Mouse (Mus musculus) heart, embryonic 11.5 days (tissue): ENCODE measurements at regions not wholly inside any gene's neighbourhood (a gene's known extent, or its start where the extent isn't known, plus 50 kb on each side); places are given as distances from the start of the nearest gene placed in this dataset.

ENCODE experiments used
- ATAC-seq: fragments of 200-750 bp; cut with Nextera tagmentation; replicated peaks from 2 replicates; pipeline ENCODE4 v1.8.0; 2017; ENCODE audit warnings: moderate library complexity; ENCODE audit not compliant: insufficient number of reproducible peaks, low FRiP score, low TSS enrichment
- H3K27ac ChIP-seq: fragments of 300-500 bp; sonication (generic); 2 replicates; pipeline ENCODE4 v1.5.1; 2014; ENCODE audit warnings: mild to moderate bottlenecking, low read depth, low read length
- H3K27me3 ChIP-seq: fragments of 300-500 bp; sonication (generic); 2 replicates; pipeline ENCODE4 v1.6.1; 2014; ENCODE audit warnings: mild to moderate bottlenecking, low read length, mixed read lengths; ENCODE audit not compliant: control insufficient read depth, insufficient read depth
- H3K36me3 ChIP-seq: fragments of 300-500 bp; sonication (generic); 2 replicates; pipeline ENCODE4 v1.6.1; 2014; ENCODE audit warnings: mild to moderate bottlenecking, low read length, moderate library complexity, mixed read lengths; ENCODE audit not compliant: control insufficient read depth, insufficient read depth
- H3K4me1 ChIP-seq: fragments of 300-500 bp; sonication (generic); 2 replicates; pipeline ENCODE4 v1.6.1; 2014; ENCODE audit warnings: low read length; ENCODE audit not compliant: control insufficient read depth, insufficient read depth
- H3K4me2 ChIP-seq: fragments of 300-500 bp; sonication (generic); 2 replicates; pipeline ENCODE4 v1.6.1; 2014; ENCODE audit warnings: mild to moderate bottlenecking, moderate library complexity
- H3K4me3 ChIP-seq: fragments of 300-500 bp; sonication (generic); 2 replicates; pipeline ENCODE4 v1.5.1; 2014; ENCODE audit warnings: low read depth, low read length
- H3K9ac ChIP-seq: fragments of 300-500 bp; sonication (generic); 2 replicates; pipeline ENCODE4 v1.6.1; 2014; ENCODE audit warnings: mild to moderate bottlenecking, low read depth, low read length, moderate library complexity
- H3K9me3 ChIP-seq: fragments of 300-500 bp; sonication (generic); replicated peaks from 2 replicates; pipeline ENCODE4 v1.6.1; 2016; ENCODE audit warnings: low read length; ENCODE audit not compliant: control insufficient read depth
- WGBS: fragments of 180-500 bp; shearing (Covaris S2); extraction: QIAGEN DNeasy Blood & Tissue Kit; methylation state at CpG from one replicate; pipeline ENCODE4 v1.1.7; 2014; ENCODE audit not compliant: insufficient replicate concordance; 5-methylcytosine and 5-hydroxymethylcytosine counted together

- H3K27ac ChIP-seq: no peak overlapping the region
- no peaks in the 10 kb centered on the region for H3K36me3 ChIP-seq
- H3K9ac ChIP-seq: no peak overlapping the region
- no peak overlapping the region for H3K4me3 ChIP-seq
- H3K9me3 ChIP-seq: no peaks in the 10 kb centered on the region
- H3K4me2 ChIP-seq: no peak overlapping the region
- H3K4me1 ChIP-seq: no peaks in the 10 kb centered on the region
- WGBS: 77% methylated on average over 4 of the region's 4 CpGs
- no peaks in the 10 kb centered on the region for H3K27me3 ChIP-seq
- no peak for ATAC-seq
Observed at GRCm38 (mm10) chr10:92538433-92538832, 183.8 kb downstream of the Nedd1 start.

- Histone ChIP-seq H3K36me3 (no peaks in the 10 kb centered on the region), H3K27ac (no peak overlapping the region), H3K9me3 (no peaks in the 10 kb centered on the region), H3K4me3 (no peak overlapping the region), H3K4me1 (no peaks in the 10 kb centered on the region), H3K9ac (no peak overlapping the region), H3K27me3 (no peaks in the 10 kb centered on the region), H3K4me2 (no peak overlapping the region)
- no peak for ATAC-seq
- 78% methylated on average over 5 of the region's 5 CpGs for WGBS
Observed at GRCm38 (mm10) chr10:92516886-92517285, 205.3 kb downstream of the Nedd1 start.

GRCm38 (mm10) chr10:92511769-92512168, 210.5 kb downstream of the Nedd1 start:
- no peaks in the 10 kb centered on the region for H3K27me3 ChIP-seq
- H3K9me3 ChIP-seq: no peaks in the 10 kb centered on the region
- no peak overlapping the region for H3K9ac ChIP-seq
- ATAC-seq: no peak
- H3K4me1 ChIP-seq: no peaks in the 10 kb centered on the region
- H3K4me3 ChIP-seq: no peak overlapping the region
- H3K27ac ChIP-seq: no peak overlapping the region
- 65% methylated on average over 7 of the region's 7 CpGs for WGBS
- no peaks in the 10 kb centered on the region for H3K36me3 ChIP-seq
- H3K4me2 ChIP-seq: no peak overlapping the region

- H3K27ac ChIP-seq: no peak overlapping the region
- no peak overlapping the region for H3K4me3 ChIP-seq
- no peaks in the 10 kb centered on the region for H3K4me1 ChIP-seq
- ATAC-seq: no peak
- no peak overlapping the region for H3K9ac ChIP-seq
- no peak overlapping the region for H3K4me2 ChIP-seq
- no peaks in the 10 kb centered on the region for H3K36me3 ChIP-seq
- 72% methylated on average over 2 of the region's 2 CpGs for WGBS
- H3K27me3 ChIP-seq: no peaks in the 10 kb centered on the region
- no peaks in the 10 kb centered on the region for H3K9me3 ChIP-seq
Observed at GRCm38 (mm10) chr10:92510677-92511076, 211.5 kb downstream of the Nedd1 start.

GRCm38 (mm10) chr10:92504271-92504670, 217.9 kb downstream of the Nedd1 start:
- Histone ChIP-seq H3K4me1 (no peaks in the 10 kb centered on the region), H3K27me3 (no peaks in the 10 kb centered on the region), H3K4me2 (no peak overlapping the region), H3K4me3 (no peak overlapping the region), H3K9me3 (no peaks in the 10 kb centered on the region), H3K27ac (no peak overlapping the region), H3K9ac (no peak overlapping the region), H3K36me3 (no peaks in the 10 kb centered on the region)
- 75% methylated on average over 1 of the region's 1 CpGs for WGBS
- no peak for ATAC-seq

- Histone ChIP-seq H3K4me1 (no peaks in the 10 kb centered on the region), H3K27ac (no peak overlapping the region), H3K9ac (no peak overlapping the region), H3K27me3 (no peaks in the 10 kb centered on the region), H3K4me2 (no peak overlapping the region), H3K9me3 (no peaks in the 10 kb centered on the region; the same call in 1 of the 2 replicates), H3K36me3 (no peaks in the 10 kb centered on the region), H3K4me3 (no peak overlapping the region)
- 65% methylated on average over 1 of the region's 1 CpGs for WGBS
- no peak for ATAC-seq
Observed at GRCm38 (mm10) chr10:92483592-92483991, 238.6 kb downstream of the Nedd1 start.

- 77% methylated on average over 3 of the region's 3 CpGs for WGBS
Observed at GRCm38 (mm10) chr10:92473282-92473681, 248.9 kb downstream of the Nedd1 start.

GRCm38 (mm10) chr10:92471111-92471510, 251.1 kb downstream of the Nedd1 start:
- Histone ChIP-seq H3K4me3 (no peak overlapping the region), H3K9ac (no peak overlapping the region), H3K27me3 (no peaks in the 10 kb centered on the region), H3K4me2 (no peak overlapping the region), H3K36me3 (no peaks in the 10 kb centered on the region), H3K9me3 (no peaks in the 10 kb centered on the region), H3K4me1 (no peaks in the 10 kb centered on the region), H3K27ac (no peak overlapping the region)
- WGBS: 90% methylated on average over 1 of the region's 1 CpGs
- ATAC-seq: no peak

More at GRCm38 (mm10) chr10:92473282-92473681, 248.9 kb downstream of the Nedd1 start:
- H3K4me2 ChIP-seq: no peak overlapping the region
- H3K4me3 ChIP-seq: no peak overlapping the region
- ATAC-seq: no peak
- no peaks in the 10 kb centered on the region for H3K27me3 ChIP-seq
- H3K9me3 ChIP-seq: no peaks in the 10 kb centered on the region
- H3K4me1 ChIP-seq: no peaks in the 10 kb centered on the region
- no peaks in the 10 kb centered on the region for H3K36me3 ChIP-seq
- H3K9ac ChIP-seq: no peak overlapping the region
- H3K27ac ChIP-seq: no peak overlapping the region

- Histone ChIP-seq H3K9me3 (no peaks in the 10 kb centered on the region), H3K27me3 (no peaks in the 10 kb centered on the region), H3K9ac (no peak overlapping the region), H3K4me2 (no peak overlapping the region), H3K36me3 (no peaks in the 10 kb centered on the region), H3K27ac (no peak overlapping the region), H3K4me1 (no peaks in the 10 kb centered on the region), H3K4me3 (no peak overlapping the region)
- WGBS: 56% methylated on average over 1 of the region's 1 CpGs
- ATAC-seq: no peak
Observed at GRCm38 (mm10) chr10:92455195-92455594, 267.0 kb downstream of the Nedd1 start.
